Mouse (Mus musculus) retina, postnatal 7 days (tissue): Measurements from ENCODE around the gene Bcorl1.

Source experiments
- DNase-seq: peaks from one replicate; pipeline ENCODE4 v3.0.0-alpha.2; 2012; ENCODE audit warnings: low read depth, low spot score

Gene Bcorl1

DNA sequence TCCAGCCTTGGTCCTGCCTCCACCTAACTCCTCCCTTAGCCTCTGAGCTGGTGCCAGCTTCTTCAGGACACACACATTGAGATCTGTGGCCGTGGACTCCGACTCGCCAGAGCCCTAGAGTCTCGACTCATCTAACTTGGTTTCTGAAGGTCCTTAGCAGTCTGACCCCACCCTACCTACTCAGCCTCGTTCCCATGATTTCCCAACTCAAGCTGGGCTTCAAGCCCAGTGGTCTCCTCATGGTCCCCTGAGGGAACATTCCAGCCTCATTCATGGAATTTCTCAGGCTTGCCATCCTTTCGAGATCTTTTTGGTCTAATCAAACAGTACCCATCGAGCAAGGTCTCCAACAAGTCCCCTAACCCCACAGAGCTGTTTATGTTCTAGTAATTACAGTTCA is 100.8 kb downstream of the Bcorl1 start:
- no peak for DNase-seq

DNA sequence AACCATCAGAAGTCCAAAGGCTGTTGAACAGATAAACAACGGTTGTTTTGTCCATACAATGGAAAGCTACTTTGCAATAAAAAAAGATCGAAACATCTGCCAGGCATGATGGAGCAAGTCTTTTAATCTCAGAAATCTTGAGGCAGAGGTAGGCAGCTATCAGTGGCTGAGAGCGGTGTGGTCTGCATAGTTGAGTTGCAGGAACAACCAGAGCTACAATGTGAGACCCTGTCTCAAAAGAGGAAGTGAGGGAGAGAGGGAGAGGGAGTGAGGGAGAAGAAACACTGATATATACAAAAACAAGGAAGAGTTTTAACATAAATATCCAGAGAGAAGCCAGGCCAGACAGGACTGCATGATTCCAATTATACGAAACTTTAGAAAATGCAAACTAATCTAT is 103.5 kb downstream of the Bcorl1 start:
- no peak for DNase-seq

DNA sequence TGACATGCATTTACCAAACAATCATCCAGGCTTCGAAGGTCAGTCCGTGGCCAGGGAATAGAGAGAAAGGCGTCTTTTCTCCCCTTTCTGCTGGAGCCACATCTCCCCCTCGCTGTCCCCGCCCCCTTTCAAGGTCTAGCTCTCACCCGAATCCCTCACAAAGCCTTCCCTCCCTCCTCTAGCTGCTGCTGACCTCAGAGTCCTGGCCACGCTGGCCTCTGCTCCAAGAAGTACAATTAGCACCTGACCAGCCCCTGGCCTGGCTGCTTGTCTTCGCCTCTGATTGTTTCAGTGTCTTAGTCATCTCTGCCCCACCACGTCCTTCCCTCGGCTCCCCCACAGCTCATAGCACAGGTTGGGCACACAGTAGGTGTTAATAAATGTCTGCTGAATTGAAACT is 108.5 kb downstream of the Bcorl1 start:
- no peak for DNase-seq

DNA sequence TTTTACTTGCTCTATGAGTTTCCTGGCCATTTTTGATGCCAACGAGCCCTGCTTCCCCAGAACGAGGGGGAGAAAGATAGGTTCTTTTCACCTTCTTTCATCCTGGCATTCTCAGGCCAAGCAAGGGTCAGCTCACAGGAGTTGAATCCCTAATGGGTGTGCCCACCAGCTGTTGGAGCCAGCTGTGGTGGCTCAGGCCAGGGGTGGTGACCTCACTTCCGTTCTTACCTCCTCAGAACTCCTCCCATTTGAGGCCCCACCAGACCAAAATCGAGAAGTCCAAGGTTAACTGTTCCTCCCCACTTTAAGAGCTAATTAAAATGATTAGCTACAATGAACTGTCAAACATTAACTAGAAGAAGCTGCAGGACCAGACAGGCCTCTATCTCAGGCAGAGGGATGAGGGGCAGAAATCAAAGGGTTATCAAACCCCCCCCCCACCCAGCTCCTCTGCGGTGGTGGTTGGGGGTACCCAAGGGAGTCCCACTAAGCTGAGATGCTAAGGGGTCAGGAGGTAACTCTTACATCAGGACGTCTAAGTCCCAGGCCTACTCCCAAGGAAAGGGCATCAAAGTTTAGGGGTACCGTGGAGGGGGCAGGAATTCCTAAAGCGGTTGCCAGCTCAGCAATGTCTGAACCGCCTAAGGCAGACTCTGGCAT is 111.2 kb downstream of the Bcorl1 start:
- DNase-seq = no peak

GRCm38 (mm10) chrX:48452931-48453673 is 111.9 kb downstream of the Bcorl1 start:
- DNase-seq = no peak

GRCm38 (mm10) chrX:48453736-48454494 is 112.8 kb downstream of the Bcorl1 start:
- no peak for DNase-seq

DNA sequence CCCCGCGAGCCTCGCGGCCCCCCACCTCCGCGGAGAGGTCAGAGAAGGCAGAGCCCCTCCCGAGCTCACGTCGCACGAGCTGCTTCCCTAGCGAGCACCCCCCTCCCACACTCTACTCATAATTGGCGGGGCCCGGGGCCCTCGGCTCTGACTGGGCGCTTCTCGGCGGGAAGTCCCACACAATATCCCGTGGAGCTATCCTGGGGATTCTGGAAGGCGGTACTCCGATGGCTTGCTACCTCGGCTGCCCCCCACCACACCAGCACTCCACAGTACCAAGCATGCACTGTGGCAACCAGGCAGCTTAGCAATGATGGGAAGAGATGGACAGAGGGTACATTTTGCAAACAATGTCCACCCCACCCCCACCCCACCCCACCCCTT is 113.3 kb downstream of the Bcorl1 start:
- DNase-seq = no peak

DNA sequence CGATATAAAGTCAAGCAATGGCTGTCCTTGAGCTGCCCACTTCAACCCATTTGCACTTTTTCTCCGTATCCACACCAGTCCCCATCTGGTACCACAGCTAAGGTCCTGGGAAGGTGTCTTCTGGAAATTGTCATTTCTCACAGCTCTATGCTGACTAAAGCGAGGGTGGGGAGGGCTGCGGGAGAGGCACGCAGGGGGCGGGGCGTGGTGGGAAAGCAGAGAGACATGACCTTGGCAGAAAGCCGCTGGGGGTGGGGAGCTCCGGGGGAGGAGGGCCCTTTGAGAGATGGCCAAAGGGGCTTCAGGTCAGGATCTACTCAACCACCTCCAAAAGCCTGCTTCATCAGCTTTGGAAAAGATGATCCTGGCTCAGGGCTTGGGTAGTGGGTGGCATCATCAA is 113.9 kb downstream of the Bcorl1 start:
- no peak for DNase-seq

DNA sequence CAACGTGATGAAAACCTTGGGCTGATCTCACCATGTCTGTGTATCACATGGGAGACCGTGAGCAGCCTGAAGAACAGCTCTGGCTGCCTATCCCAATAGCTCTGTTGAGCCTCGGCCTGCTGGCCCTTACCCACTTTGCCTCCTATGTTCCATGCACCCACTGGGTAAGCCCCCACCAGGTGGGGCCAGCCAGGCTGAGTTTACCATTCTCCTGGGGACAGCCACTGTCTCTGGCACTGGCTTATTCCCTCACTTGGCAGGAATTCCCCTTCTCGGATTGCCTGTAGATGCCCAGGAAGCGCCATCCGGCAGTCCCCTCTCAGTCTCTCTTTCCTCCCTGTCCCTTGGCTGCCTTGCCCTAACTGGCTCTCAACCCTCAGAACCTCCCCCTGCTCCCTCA is 115.8 kb downstream of the Bcorl1 start:
- no peak for DNase-seq
